Mouse (Mus musculus): ENCODE results near the gene Rcor3. TPM values are rescaled to one million over a fixed set of nuclear protein-coding genes. Genes with fewer than 3 reads are reported as not detected.

Rcor3 gene
- polyA plus RNA-seq, 1 experiment = 31.4 TPM

DNA sequence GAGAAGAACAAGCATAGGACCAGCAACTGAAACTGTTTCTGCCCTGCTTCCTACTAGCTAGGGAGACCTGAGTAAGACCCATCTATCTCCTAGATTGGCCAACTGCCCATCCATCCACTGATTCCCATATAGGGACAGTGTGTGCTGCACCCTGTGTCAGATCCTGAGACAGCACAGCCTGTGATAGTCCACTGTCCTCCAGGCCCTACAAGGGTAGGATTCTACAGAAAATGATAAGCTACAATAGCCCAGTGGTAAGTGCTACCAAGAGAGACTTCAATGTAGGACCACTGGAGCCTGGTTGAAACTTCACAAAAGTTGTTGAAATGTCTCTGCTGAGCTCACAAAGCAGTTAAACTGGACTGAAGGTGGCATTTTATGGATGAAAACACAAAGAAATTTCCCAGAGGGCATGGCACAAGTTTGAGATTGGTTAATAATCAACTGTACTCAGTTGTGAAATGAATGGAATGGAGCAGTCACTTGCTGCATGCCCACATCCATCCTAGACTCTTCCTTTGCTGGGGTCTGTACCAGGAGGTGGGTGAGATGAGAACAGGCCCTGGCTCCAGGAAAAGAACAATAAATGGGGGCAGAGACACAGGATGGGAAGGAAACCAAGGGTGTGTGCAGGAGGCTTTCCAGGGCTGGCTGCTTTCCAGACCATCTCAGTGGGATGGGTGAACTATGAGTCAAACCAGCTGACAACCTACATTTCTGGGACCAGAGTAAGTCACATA is 60.9 kb downstream of the Rcor3 start:
- DNase-seq = no peak
- no peak overlapping the region for H3K4me3 ChIP-seq (replicated peaks; ENCODE audit: extremely low read depth, low read depth, low read length)
- TF ChIP-seq CTCF (IDR thresholded peaks at IDR 0.05; ENCODE audit: insufficient read depth, low read length) = no peak
- no peak for TF ChIP-seq POLR2A (IDR thresholded peaks at IDR 0.05; ENCODE audit: borderline replicate concordance, extremely low read depth, low read depth, low read length)
- peaks cover 31% of the 10 kb centered on the region for H3K4me1 ChIP-seq (ENCODE audit: control insufficient read depth, insufficient read depth, low read length)

DNA sequence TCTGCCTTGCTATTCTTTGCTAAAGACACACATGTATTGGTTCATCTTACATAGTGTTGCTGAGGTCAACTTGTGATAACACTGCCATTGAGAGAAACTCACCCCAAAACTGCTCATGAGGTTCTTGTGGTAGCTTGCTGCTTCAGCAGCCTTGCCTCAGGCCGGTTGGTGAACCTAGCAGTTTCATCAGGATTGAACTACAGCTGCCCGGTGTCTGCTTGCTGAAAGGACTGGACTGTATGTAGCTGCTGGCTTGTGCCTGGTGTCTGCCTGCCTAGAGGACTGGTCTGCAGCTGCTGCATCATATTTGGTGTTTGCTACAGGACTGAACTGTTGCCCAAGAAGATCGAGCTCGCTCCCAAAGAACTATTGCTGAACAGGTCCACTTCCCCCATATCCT is 61.8 kb downstream of the Rcor3 start:
- 27% methylated on average over 4 of the region's 4 CpGs for WGBS
- TF ChIP-seq POLR2A (IDR thresholded peaks at IDR 0.05; ENCODE audit: borderline replicate concordance, extremely low read depth, low read depth, low read length) (no peak), CTCF (IDR thresholded peaks at IDR 0.05; ENCODE audit: insufficient read depth, low read length) (no peak)
- DNase-seq = no peak
- Histone ChIP-seq H3K4me1 (ENCODE audit: control insufficient read depth, insufficient read depth, low read length) (peaks cover 31% of the 10 kb centered on the region), H3K4me3 (replicated peaks; ENCODE audit: extremely low read depth, low read depth, low read length) (no peak overlapping the region)

DNA sequence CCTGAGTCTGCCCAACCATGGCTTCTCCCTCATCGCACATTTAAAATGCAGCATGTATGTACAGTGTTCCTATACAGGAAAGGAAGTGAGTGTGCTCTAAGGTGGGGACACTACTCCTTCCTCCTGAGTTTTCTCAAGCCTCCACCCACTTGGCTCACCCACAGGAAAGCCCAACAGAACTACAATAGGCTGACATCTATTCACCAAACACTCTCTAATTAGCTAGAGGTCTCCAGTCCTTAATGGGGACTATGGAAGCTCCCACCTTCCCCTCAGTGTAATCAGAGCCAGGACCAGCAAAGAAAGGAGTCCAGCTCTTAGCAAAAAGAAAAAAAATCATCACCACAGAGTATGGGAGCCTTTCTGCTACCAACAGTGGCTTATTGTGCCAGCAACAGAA is 63.0 kb downstream of the Rcor3 start:
- H3K4me3 ChIP-seq (replicated peaks; ENCODE audit: extremely low read depth, low read depth, low read length) = no peak overlapping the region
- TF ChIP-seq POLR2A (IDR thresholded peaks at IDR 0.05; ENCODE audit: borderline replicate concordance, extremely low read depth, low read depth, low read length) (no peak), CTCF (IDR thresholded peaks at IDR 0.05; ENCODE audit: insufficient read depth, low read length) (no peak)
- peaks cover 41% of the 10 kb centered on the region for H3K4me1 ChIP-seq (ENCODE audit: control insufficient read depth, insufficient read depth, low read length)
- 21% methylated on average over 1 of the region's 1 CpGs for WGBS
- DNase-seq = no peak

DNA sequence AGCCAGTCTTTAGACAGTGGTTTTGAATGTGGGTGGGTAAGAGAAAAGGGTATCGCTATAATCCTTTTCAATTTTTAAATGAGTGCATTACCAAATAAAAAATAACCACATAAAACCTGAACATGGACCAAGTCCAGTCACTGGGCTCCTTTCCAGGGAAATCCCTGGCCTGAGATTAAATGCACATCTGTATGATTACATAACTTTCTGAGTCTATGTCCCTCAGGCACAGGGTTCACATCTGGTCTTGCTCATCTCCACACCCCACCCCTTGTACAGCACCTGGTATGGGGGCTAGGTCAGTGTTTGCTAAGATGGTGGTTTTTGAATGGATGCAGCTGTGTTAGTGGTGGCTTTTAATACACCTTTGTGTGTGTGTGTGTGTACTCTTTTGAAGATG is 65.4 kb downstream of the Rcor3 start:
- WGBS = 71% methylated on average over 1 of the region's 1 CpGs
- Histone ChIP-seq H3K4me3 (replicated peaks; ENCODE audit: extremely low read depth, low read depth, low read length) (no peak overlapping the region), H3K4me1 (ENCODE audit: control insufficient read depth, insufficient read depth, low read length) (peaks cover 23% of the 10 kb centered on the region)
- no peak for TF ChIP-seq POLR2A (IDR thresholded peaks at IDR 0.05; ENCODE audit: borderline replicate concordance, extremely low read depth, low read depth, low read length)
- no peak for TF ChIP-seq CTCF (IDR thresholded peaks at IDR 0.05; ENCODE audit: insufficient read depth, low read length)
- DNase-seq = no peak

DNA sequence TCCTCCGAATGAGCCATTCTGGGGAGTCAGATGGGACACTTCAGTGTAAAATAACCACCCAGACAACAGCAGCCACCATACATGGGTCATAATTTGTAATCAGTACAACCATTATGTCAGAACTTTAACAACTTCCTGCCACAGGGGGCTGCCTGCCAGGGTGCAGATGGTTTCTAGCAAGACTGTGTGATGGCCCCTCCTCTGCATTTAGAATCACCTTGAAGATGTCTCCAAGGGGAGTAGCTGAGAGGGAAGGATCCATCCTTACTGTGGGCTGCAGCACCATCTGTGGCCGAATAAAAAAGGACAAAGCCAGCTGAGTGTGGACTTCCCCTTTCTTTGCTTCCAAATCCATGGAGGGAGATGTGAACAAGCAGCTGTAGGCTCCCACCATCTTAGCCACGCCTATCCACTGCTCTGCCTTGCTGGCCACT is 67.2 kb downstream of the Rcor3 start:
- TF ChIP-seq POLR2A (IDR thresholded peaks at IDR 0.05; ENCODE audit: borderline replicate concordance, extremely low read depth, low read depth, low read length) = no peak
- no peak for TF ChIP-seq CTCF (IDR thresholded peaks at IDR 0.05; ENCODE audit: insufficient read depth, low read length)
- 37% methylated on average over 3 of the region's 3 CpGs for WGBS
- Histone ChIP-seq H3K4me3 (replicated peaks; ENCODE audit: extremely low read depth, low read depth, low read length) (no peak overlapping the region), H3K4me1 (ENCODE audit: control insufficient read depth, insufficient read depth, low read length) (peaks cover 12% of the 10 kb centered on the region)
- DNase-seq = no peak

DNA sequence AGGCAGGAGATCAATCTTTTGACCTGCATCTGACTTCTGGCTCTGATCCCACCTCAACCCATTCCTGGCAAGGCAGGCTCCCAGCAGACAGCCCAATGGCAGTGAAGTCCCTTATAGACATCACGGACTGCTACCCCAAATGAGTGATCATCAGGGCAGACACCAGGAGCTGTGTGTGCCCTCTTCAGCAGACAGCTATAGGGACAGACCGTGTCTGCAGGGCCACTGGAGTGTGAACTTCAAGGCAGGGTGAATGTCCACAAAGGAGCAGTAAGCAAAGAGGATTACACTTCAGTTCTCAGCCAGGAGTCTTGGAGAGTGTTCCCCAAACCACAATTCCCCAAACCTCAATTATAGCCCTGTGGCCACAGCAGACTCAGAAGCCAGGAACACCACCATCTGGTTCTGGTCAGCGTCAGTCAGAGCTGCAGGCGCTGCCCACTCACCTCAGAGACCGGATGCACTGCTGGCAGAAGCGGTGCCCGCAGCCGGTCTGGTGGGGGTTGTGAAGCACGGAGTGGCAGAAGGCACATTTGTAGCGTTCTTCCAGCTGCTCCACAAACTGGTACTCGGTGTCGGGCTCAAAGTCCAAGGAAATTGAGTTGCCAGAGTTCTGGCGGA is 67.8 kb downstream of the Rcor3 start:
- H3K4me1 ChIP-seq (ENCODE audit: control insufficient read depth, insufficient read depth, low read length) = peaks cover 12% of the 10 kb centered on the region
- 40% methylated on average over 13 of the region's 13 CpGs for WGBS
- TF ChIP-seq POLR2A (IDR thresholded peaks at IDR 0.05; ENCODE audit: borderline replicate concordance, extremely low read depth, low read depth, low read length) (no peak), CTCF (IDR thresholded peaks at IDR 0.05; ENCODE audit: insufficient read depth, low read length) (no peak)
- no peak overlapping the region for H3K4me3 ChIP-seq (replicated peaks; ENCODE audit: extremely low read depth, low read depth, low read length)
- DNase-seq = no peak

DNA sequence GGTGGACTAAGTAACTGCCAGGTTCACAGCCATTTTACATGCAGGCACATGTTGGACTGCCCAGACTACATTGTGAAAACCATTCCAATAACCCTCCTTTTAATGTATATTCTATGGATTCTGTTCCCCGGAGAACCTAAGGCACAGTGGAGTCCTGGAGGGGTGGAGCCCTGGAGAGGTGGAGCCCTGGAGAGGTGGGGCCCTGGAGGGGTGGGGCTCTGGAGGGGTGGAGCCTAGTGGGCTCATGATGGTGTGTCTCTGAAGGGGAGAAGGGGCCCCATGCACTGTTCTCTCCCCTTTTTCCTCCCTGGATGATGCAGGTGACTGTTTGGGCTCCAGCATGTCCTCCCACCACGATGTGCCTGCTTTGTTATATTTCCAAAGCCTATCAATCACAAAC is 69.7 kb downstream of the Rcor3 start:
- Histone ChIP-seq H3K4me1 (ENCODE audit: control insufficient read depth, insufficient read depth, low read length) (peaks cover 9% of the 10 kb centered on the region; the same call in 1 of the 2 replicates), H3K4me3 (replicated peaks; ENCODE audit: extremely low read depth, low read depth, low read length) (no peak overlapping the region)
- DNase-seq = no peak
- WGBS = 54% methylated on average over 2 of the region's 2 CpGs
- TF ChIP-seq CTCF (IDR thresholded peaks at IDR 0.05; ENCODE audit: insufficient read depth, low read length) (no peak), POLR2A (IDR thresholded peaks at IDR 0.05; ENCODE audit: borderline replicate concordance, extremely low read depth, low read depth, low read length) (no peak)

DNA sequence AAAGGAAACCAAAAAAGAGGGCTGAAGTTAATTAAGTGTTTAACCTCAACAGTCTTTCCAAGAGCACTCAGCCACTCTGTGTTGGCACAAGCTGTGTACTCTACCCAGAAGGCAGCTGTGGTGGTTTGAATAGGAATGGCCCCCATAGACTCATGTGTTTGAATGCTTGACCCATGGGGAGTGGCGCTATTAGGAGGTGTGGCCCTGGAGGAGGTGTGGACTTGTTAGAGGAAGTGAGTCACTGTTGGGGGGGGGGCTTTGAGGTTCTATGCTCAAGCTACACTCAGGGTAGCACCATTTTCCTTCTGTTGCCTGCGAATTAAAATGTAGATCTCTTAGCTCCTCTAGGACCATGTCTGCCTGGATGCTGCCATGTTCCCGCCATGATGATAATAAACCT is 70.9 kb downstream of the Rcor3 start:
- H3K4me1 ChIP-seq (ENCODE audit: control insufficient read depth, insufficient read depth, low read length) = peaks cover 9% of the 10 kb centered on the region; the same call in 1 of the 2 replicates
- no peak for DNase-seq
- no peak overlapping the region for H3K4me3 ChIP-seq (replicated peaks; ENCODE audit: extremely low read depth, low read depth, low read length)
- 93% methylated on average over 3 of the region's 3 CpGs for WGBS
- TF ChIP-seq POLR2A (IDR thresholded peaks at IDR 0.05; ENCODE audit: borderline replicate concordance, extremely low read depth, low read depth, low read length) (no peak), CTCF (IDR thresholded peaks at IDR 0.05; ENCODE audit: insufficient read depth, low read length) (no peak)

DNA sequence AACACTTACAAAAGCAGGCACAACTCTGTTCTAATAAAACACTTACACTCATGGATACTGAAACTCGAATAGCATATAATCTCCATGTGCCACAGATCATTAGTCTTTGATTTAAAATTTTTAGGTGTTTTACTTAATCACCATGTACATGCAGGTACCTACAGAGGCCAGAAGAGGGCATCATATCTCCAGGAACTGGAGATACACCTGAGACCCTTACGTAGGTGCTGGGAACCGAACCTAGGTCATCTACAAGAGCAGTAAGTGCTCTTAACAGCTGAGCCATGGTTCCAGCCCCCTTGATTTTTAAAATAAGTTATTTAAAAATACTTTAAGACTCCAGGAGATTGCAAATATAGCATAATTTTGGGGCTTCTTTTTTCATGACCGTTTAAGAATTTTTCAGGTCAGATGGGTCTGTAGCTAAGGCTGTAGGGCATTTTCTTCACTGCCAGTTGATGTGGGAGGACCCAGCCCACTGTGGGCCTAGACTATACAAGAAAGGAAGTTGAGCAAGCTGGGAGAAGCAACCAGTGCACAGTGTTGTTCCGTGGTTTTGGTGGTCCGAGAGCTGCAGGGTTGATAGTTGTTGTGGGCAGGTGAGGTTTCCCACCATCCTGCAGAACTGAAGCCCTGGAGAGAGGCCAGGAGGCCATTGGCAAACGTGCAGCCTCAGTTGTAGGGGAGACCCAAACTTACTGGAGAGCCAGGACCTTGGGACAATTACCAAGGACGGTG is 74.5 kb downstream of the Rcor3 start:
- TF ChIP-seq CTCF (IDR thresholded peaks at IDR 0.05; ENCODE audit: insufficient read depth, low read length) = no peak
- TF ChIP-seq POLR2A (IDR thresholded peaks at IDR 0.05; ENCODE audit: borderline replicate concordance, extremely low read depth, low read depth, low read length) = no peak
- DNase-seq = no peak
- Histone ChIP-seq H3K4me1 (ENCODE audit: control insufficient read depth, insufficient read depth, low read length) (no peaks in the 10 kb centered on the region), H3K4me3 (replicated peaks; ENCODE audit: extremely low read depth, low read depth, low read length) (no peak overlapping the region)
- 84% methylated on average over 8 of the region's 8 CpGs for WGBS
